Mouse (Mus musculus): ENCODE measurements around the gene Qprt.
"Not testable (repeated sequence)": the region's sequence is repeated elsewhere in the genome, so short reads cannot be mapped to it uniquely, and the experiment has no call there.

DNA sequence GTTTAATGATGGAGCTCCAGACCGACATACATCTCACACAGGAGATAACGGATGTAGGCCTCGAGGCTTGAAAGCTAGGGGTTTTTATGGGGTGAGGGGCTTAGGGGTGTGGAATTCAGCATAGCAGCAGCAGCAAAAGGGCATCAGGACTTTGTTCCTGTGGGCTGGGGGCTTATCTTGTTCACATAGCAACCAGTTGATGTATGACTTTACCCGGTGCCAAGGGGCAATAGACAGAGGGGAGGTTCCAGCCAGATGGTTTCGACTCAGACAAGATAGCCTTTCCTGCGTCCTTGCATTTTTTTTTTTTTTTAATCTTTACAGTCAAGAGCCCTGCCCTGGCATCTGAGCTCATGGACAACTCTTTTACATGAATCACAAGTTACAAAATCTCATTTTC lies 36.3 kb downstream of the Qprt start:
- not testable (repeated sequence) for TF ChIP-seq CTCF (IDR thresholded peaks at IDR 0.05; ENCODE audit: borderline replicate concordance, extremely low read depth, insufficient read depth, insufficient read length); POLR2A (IDR thresholded peaks at IDR 0.05; ENCODE audit: borderline replicate concordance, extremely low read depth, insufficient read depth, insufficient read length, poor library complexity, severe bottlenecking)
